Mouse (Mus musculus) ES-Bruce4 (cell line): ENCODE measurements at regions not wholly inside any gene's neighbourhood (a gene's known extent, or its start where the extent isn't known, plus 50 kb on each side); places are given as distances from the start of the nearest gene placed in this dataset.

Experiments
- CTCF ChIP-seq: IDR thresholded peaks from one replicate; pipeline ENCODE4 v1.8.1; 2011; ENCODE audit warnings: low read depth, low read length
- EP300 ChIP-seq: IDR thresholded peaks from 2 replicates; pipeline ENCODE4 v1.6.1; 2011; ENCODE audit warnings: low read depth, low read length; ENCODE audit not compliant: insufficient read depth
- POLR2A ChIP-seq: IDR thresholded peaks from one replicate; pipeline ENCODE4 v1.8.1; 2011; ENCODE audit warnings: low read length; ENCODE audit not compliant: insufficient read depth

DNA sequence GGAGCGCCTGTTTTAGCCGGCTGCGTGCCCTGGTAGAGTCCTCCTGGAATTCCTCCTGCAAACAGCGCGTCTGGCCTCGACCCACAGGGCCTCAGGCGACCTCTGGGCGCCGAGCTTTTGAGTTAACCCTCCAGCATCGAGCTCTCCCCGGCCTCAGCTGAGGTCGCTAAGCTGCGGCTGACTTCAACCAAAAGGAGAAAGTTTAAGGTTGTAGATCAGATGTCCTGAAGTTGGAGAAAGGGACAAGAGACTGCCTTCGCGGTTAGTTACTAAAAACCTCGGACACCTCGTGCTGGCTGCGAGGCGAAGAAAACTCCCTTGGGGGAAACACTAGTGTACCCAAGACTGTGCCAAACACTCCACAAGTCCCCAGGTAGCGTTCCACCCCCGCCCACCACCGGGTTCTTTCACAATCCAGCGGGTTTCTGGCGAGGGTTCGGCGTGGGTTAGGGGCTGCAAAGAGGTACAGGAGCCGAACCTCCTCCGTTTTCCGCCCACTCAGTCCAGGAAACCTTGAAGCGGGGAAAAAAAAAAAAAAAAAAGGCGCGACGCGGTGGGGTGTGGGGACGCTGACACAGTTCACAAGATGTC is 78.9 kb downstream of the Kcnrg start:
- TF ChIP-seq CTCF (no peak), POLR2A (no peak), EP300 (no peak)
